Mouse (Mus musculus) naive thymus-derived CD4-positive, alpha-beta T cell, adult 2 months (primary cell): ENCODE results near the gene Cbarp.

Source experiments
- DNase-seq: peaks from one replicate; pipeline ENCODE4 v3.0.0-alpha.2; 2011; ENCODE audit warnings: low read depth

Gene Cbarp

DNA sequence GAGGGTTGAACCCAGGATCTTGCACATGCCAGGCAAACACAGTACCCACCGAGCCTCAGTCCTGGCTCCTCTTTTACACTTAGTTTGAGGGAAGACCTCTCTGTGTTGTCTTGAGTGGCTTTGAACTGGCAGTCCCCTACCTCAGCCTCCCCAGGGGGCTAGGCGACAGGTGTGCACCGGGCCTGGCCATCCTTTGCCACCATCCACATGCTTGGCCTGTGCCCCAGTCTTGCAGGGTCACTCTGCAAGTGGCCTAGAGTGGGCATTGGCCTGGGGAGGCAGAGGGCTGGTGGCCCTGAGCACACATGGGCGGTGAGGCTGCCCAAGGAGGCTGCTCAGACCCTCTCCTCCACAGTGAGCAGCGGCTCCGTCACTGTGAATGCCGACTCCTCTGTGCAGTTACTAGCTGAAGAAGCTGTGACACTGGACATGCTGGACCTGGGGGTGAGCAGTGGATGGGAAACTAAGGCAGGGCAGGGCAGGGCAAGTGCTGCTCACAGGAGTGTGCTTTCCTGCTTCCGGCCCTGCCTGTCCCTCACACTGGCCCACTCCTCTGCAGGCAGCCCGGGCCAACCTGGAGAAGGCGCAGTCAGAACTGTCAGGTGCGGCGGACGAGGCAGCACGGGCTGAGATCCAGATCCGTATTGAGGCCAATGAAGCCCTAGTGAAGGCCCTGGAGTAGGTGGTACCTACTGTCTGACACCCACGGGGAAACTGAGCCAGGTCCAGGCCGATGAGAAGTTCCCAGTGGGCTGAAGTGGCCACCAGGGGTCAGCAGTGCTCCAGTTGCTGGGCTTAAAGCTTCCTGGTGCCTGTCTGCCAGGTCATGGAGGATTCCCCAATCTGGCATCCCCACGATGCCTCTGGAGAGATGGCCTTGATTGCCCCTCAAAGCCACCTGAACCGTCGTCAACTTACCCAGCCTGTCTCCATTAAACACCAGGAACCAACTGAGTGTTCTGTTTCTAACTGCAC is 4.5 kb upstream of the Cbarp start:
- DNase-seq: peak; percentile 86

DNA sequence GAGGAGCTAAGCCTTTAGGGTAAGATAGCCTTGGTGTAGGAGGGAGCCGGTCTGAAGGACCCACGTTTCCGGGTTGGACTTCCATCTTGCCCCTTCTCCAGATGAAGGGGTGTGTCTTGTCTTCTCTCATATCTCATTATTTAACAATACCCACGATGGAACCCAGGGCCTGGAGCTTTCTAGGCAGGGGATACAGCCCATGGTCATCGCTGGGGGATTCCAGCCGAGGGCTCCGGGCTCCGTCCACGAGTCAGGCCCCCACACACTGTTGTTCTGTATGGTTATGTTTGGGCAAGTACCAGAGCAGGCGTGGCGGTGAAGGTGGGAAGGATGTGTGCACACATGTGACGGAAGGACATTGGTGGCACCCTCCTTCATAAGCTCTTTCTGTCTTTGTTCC is 3.5 kb upstream of the Cbarp start:
- DNase-seq: no peak

DNA sequence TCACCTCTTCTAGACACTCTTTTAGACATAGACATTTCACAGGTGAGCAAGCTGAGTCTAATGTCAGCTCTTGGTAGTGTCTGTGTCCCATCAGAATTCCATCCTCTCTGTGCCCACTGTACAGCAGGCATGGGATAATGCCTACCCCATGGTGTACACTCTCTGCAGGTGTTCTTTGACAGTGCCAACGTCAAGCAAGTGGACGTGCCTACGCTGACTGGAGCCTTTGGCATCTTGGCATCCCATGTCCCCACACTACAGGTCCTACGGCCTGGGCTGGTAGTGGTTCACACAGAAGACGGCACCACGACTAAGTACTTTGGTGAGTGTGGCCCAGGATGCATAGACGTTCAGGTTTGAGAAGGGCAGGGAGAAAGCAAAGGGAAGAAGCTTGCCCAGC is 3.0 kb upstream of the Cbarp start:
- no peak for DNase-seq

DNA sequence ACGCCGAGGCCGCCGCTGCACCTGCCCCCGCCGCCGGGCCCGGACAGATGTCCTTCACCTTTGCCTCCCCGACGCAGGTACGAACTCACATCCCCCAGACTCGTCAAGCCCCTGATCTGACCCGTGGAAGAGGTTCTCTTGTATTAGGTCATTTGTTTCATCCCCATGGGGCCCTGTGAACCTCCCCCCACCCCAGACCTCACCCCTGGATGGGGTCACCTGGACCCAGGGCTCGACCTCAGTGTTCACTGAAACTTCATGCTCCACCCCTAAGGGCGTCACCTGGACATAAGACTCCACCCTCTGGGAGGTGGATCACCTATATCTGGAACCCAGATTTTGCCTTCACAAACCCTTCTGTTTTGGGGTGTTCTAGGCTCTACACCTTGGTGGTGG is 1.9 kb upstream of the Cbarp start:
- no peak for DNase-seq

DNA sequence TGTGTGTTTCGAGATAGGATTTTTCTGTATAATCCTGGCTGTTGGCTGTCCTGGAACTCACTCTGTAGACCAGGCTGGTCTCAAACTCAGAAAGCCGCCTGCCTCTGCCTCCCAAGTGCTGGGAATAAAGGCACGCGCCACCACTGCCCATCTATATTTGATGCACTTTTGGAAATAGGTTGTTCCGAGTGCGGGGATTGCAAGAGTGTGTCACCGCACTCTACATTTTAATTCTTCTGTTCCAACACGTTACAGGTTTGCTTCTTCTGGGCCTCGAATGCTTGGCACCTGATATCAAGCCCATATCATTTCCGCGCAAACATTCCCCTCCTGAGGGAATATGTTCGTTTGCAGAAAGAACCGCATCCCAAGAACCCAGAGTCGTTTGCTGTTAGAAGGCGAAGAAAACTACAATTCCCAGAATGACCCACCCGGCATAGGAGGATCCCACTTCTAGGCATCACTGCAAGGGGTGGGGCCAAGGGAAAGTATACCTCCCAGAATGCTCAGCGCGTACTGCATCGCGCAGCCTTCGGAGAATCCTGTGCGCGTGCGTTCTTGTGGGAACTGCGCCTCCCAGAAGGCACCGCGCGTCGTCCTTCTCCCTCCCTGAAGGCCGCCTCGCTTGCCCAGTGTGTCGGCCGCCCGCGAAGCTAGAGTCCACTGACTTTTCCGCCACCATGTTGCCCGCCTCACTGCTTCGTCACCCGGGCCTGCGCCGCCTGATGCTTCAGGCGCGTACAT is 1.3 kb upstream of the Cbarp start:
- peak; percentile 96 for DNase-seq

DNA sequence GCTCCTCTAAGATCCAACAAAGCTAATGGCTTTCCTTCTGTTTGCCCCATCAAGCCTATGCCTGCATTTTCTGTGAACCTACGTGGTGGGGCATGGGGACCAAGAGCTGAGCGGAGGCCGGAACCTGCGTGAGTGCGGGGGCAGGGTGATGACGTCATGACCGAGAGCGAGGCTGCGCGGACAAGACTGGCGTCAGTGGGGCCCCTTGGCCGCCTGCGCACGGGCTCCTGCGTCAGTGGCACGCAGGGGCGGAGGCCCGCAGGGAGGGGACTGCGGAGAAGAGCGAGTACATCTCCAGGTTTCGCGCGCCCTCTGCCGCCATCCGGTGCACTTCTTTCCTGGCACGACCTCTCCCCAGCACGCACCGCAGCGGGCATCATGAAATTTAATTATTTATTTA is 608 bp upstream of the Cbarp start:
- DNase-seq: peak; percentile 99

DNA sequence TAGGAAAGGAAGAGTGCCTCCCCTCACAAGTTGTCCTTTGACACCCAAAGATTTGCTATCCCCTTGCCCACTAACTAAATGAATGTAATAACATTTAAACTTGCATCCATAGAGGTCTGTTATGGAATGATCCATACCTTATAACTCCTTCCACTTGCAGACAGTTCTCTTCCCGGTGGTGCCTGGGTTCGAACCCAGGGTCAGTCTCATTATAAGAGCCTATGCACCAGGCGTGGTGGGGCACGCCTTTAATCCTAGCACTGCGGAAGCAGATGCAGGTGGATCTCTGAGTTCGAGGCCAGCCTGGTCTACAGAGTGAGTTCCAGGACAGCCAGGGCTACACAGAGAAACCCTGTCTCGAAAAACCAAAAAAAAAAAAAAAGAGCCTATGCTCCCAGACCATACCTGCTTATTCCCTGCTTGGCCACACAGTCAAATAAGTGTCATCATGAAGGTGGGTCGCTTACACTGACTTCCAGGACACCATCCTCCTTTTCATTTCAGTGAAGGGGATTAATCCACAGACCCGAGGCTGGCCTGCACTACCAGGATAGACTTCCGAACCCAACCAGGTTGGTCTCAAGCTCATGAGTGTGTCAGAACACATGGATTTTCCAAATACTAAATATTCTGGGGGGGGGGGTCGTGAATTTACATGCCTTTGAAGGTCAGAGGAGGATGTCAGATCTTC is 515 bp downstream of the Cbarp start:
- DNase-seq: no peak

- DNase-seq: peak; percentile 86
These were observed 1.2 kb downstream of the Cbarp start for GRCm38 (mm10) chr10:80139439-80139775.

DNA sequence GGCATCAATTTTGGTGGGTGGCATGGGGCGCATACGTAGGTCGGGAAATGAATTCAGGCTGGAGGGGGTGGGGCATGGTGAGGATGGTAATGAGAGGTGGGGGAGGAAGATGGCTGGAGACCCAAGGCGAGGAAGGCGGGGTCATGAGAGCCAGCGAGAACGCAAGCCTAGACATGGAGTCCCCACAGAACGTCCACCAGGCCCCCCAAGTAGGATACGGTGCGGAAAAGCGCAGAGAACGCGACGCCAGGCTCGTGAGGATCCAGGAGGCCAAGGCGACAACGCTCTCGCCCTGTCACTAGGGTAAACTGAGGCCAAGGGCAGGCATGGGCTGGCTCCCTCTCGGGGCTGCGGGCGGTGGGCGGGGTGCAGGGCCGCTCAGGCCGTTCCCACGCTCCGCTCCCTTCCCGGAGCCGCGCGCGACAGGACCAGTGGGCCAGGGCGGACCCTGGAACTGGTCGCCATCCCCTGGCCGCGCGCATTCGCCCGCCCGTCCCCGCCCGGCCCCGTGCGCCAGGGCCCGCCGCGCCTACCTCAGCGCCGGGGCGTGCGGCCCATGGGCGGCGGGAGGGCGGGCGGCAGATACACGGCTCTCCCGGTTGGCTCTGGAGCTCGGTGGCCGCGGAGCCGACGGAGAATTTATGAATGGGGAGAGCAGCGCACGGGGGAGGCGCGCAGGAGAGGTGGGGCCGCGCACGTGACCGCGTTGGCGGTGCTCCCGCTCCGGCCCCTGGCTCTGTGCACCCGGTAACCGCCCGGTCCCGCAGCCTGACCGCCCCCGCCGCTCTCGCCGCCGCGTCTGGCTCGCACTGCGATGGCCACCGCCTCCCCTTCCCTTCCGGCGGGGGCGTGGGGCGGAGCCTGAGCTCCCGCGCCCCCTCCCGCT is 1.8 kb downstream of the Cbarp start, which contains the start of gene Atp5d:
Gene Atp5d, plus strand, starts transcription at position 80 of the 886 bp plus-strand sequence.
- no peak for DNase-seq

DNA sequence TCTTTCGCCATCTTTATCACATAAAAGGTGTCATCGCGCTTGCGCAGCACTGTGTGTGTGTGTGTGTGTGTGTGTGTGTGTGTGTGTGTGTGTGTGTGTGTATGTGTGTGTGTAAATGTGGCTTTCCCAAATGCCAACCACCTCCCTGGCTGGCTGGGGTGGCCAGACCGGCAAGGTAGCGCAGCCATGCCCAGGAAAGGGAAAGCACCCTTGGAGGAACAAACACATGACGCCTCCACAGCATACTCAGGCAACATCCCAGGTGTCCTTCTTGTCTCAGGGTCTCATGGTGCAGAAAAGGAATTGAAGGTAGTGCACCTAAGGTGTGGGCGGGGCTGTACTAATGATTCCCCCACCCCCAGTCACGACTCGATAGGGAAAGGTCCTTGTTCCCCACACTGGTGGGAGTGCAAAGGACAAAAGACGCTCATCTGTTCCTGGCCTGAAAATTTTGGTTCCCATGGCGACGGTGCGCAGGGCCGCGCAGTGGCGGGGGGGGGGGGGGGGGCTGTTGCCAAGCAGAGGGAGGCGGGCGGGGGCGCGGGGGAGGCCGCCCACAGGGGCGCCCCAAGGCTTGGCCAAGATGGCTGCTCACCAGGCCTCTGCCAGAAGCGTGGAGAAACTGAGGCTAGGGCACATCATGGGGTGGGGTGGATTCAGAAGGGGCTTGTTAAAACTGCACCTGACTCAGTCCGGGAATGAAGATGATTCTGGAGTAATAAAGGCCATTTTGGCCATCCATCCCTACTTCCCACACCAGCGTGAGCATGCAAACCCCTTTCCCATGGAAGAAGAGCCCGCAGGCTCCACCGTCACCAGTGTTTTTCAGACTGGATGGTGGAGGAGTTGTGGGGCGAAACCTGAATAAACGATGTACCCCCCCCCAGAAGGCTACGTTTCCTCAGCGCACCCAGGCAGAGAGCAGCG is 2.7 kb downstream of the Cbarp start:
- peak; percentile 78 for DNase-seq

DNA sequence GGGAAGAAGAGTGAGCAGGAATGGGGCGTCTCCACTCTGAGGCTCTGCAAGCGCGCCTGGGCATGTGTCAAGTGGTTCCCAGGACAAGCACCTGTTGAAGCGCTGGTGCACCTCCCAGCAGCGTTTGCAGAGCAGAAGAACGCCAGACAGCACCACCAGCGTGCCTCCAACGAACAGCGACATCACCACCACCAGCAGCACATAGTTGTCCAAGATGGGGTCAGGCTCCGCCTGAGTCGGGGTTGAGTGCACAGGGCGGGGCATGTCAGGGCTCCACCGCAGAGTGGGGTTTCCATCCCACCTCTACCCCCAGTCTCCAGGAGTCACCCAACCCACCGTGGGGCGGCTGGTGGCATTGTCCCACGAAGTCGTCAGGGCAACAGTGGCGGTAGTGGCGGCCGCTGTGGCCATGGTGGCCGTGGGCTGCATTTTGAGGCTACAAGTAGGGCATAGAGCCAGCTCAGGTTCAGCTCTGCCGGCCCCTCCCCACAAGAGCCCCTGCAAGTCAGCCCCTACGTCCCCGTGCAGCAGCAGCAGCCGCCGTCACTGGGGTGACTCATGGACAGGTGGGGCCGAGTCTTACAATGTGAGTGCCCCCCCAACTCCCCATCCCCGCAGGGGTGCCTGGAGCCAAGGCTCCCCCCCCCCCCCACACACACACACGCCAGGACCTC is 3.5 kb downstream of the Cbarp start:
- peak; percentile 74 for DNase-seq

DNA sequence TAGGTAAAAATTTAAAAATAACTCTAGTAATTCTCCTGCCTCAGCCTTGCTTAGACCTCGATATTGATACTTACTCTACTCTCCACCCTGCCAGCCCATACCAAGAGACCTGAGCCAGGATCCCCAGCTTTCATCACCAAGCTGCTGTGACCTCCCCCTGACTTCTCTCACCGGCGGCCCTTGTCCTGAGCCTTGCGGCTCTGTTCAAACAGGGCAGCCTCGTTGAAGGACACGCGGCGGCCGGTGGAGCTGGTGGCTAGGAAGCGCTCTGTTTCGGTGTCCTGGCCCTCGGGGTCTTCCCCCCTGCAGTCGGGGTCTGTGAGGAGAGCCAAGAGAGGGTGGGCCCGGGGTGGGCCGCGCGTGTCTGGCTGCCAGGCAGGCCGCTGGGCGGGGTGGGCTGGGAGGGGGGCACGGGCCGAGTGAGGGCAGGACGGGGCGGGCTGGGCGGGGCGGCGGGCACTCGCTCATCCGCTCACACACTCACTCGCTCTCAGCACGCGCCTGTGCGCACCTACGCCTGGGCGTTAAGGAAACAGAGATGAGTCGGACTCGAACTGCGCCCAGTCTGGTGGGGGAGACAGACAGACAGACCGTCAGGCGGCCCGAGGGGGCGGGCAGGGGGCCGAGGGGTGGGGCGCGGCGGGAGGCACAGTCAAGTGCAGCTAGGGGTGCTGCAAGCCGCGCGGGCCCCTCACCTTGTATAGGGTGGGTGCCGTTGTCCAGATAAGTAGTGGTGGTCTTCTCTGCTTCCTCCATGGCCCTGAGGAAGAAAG is 4.3 kb downstream of the Cbarp start:
- no peak for DNase-seq

GRCm38 (mm10) chr10:80135641-80136040 is 5.0 kb downstream of the Cbarp start:
- DNase-seq: no peak

- no peak for DNase-seq
These were observed 5.5 kb downstream of the Cbarp start for GRCm38 (mm10) chr10:80135161-80135560.

DNA sequence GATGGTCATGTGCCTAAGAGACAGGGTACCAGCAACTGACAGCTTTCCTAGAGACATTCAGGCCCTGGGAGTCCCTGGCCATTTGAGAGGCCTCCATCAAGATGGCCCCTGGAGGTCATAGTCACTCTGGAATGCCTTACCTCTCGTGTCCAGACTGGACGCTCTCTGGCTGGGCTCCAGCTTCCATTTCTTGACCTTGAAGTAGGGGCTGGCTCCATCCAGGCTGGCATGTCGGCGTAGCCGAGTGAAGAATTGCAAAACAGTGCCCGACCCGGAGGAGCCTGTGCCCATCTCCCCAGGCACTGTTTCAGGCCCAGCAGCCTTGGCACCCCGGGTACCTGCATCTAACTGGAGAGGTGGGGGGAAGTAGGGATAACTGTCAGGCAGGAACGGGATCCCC is 6.2 kb downstream of the Cbarp start:
- DNase-seq: no peak

DNA sequence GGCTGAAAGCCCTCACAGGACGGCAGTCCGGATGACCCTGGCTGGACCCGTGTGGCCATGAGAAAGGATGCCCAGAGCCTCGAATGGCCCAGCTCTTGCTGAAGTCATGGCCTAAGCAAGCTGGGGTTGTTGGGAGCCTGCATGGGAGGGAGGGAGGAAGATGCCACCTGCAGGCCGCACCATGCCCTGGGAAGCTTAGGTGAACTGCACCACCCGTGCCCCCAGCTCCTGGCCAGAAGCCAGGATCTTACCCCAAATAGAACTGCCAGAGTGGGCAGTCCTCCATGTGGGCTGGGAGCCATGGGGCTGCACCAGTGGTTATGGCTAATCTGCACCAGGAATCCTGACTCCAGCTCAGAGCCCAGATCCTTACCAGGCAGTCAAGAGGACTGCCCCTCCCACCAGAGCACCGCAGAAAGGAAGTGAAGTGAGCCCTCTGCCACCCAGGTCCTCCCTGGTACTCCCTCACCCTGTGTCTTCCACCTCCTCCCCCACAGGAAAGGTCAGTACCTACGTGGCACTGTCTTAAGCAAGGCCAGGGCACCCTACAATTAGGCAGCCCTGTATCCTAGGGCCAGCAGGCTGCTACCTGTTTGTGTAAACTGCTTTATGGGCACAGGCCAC is 7.3 kb downstream of the Cbarp start:
- DNase-seq: no peak

GRCm38 (mm10) chr10:80131952-80132350 is 8.7 kb downstream of the Cbarp start:
- no peak for DNase-seq

DNA sequence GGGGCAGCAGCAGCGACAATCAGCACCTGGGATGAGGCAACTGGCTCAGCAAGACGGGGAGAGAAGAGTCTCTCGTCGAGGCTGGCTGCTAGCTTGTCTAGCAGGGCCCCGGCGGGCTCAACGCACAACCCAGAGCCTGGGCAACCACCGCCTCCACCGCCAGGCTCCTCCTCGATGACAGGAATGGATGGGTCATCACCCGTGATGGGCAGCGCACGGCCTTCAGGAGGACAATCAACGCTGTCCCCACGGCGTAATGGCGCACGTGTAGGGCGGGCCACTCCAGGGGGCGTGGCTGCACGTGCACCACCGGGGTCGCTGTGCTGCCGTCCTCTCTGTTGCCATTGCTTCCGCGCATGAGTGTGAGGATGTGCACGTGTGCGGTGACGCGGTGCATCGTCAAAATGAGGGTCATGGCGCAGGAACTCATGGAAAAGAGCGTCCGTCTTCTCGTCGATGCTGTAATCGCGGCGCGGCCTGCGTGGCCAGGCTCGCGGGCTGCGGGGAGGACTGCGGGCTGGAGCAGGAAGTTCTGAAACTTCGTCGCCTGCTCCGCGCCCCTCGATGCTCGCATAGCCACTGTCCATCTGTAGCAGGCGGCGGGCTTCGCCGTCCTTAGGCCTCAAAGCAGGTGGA is 9.2 kb downstream of the Cbarp start:
- no peak for DNase-seq
